Mouse (Mus musculus): ENCODE data around the gene Srgn.
"Not testable (repeated sequence)": the region's sequence is repeated elsewhere in the genome, so short reads cannot be mapped to it uniquely, and the experiment has no call there.

Srgn gene

GRCm38 (mm10) chr10:62500916-62501615 lies 26.2 kb downstream of the Srgn start:
- in situ Hi-C loops (cut with MboI; ENCODE audit: low pct_unique_long_range_greater_than_20kb in 1 of 2, low sequenced_read_pairs in 2 of 2, unreplicated experiment in 1 of 2) = loop anchor here (5.0 to 10.0 kb wide), 2 partner anchors 51 to 54 kb away; no protein-coding TSS in a partner anchor

DNA sequence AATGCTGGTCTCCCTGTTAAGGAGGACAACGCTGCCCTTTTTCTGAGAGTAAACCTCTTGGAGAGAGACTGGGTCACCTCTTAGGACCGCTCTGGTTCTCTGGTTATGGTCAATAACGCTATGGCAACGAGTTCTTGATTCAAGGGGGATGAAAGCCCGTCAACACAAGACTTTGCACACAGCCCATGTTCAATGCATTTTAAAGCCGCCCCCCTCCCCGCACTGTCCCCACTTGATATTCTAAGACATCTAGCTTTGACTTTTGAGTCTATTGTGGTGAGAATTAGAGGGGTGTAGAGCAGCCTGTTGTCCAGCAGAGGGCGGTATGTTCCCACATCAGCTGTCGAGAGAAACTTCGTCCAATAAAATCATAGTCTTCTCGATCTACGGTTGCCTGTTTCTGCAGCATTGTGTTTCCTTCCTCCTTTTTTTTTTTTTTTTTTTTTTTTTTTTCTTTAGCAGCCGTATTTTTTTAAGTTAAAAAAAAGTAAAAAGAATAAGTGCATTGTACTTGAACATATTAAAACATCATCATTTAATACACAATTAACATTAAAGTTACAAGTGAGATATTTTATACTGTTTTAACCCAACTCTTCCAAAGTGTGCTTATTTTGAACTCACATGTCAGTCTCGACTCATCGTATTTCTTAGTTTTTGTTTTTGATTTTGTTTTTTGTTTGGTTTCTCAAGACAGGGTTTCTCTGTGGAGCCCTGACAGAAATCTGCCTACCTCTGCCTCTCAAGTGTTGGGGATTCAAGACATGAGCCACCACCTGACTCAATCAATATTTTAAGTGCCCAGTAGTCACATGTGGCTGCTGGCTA lies 26.9 kb downstream of the Srgn start:
- in situ Hi-C loops (cut with MboI; ENCODE audit: low pct_unique_long_range_greater_than_20kb in 1 of 2, low sequenced_read_pairs in 2 of 2, unreplicated experiment in 1 of 2) = loop anchor here (5.0 to 10.0 kb wide), 2 partner anchors 52 to 54 kb away; no protein-coding TSS in a partner anchor

- in situ Hi-C loops (cut with MboI; ENCODE audit: low pct_unique_long_range_greater_than_20kb in 1 of 2, low sequenced_read_pairs in 2 of 2, unreplicated experiment in 1 of 2) = not testable (repeated sequence)
These were observed 35.6 kb downstream of the Srgn start for GRCm38 (mm10) chr10:62491681-62492080.

DNA sequence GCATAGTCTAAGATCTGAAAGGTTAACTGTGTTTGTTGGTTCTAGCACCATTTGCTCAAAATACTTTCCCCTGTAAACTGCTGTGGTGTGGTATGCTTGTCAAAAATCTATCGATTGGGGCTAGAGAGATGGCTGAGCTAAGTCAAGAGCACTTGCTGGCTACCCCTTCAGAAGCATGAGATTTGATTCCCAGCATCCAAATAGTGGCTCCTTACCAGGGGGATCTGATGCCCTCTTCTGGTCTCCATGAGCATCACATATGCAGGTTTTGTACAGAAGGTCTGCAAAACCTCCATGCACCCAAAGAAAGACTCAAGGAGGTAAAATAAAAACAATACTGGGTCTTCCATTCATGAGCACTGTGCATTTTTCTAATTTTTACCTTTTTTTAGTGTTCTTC lies 39.0 kb downstream of the Srgn start:
- in situ Hi-C loops (cut with MboI; ENCODE audit: low pct_unique_long_range_greater_than_20kb in 1 of 2, low sequenced_read_pairs in 2 of 2, unreplicated experiment in 1 of 2) = no loop called here

GRCm38 (mm10) chr10:62486618-62487415 lies 40.4 kb downstream of the Srgn start, which contains the start of gene Vps26a:
Gene Vps26a, minus strand, starts transcription at chr10:62486805.
- in situ Hi-C loops (cut with MboI; ENCODE audit: low pct_unique_long_range_greater_than_20kb in 1 of 2, low sequenced_read_pairs in 2 of 2, unreplicated experiment in 1 of 2) = no loop called here

- in situ Hi-C loops (cut with MboI; ENCODE audit: low pct_unique_long_range_greater_than_20kb in 1 of 2, low sequenced_read_pairs in 2 of 2, unreplicated experiment in 1 of 2) = no loop called here
These were observed 41.2 kb downstream of the Srgn start for GRCm38 (mm10) chr10:62485878-62486582.

GRCm38 (mm10) chr10:62481108-62481852 lies 46.0 kb downstream of the Srgn start:
- in situ Hi-C loops (cut with MboI; ENCODE audit: low pct_unique_long_range_greater_than_20kb in 1 of 2, low sequenced_read_pairs in 2 of 2, unreplicated experiment in 1 of 2) = no loop called here

DNA sequence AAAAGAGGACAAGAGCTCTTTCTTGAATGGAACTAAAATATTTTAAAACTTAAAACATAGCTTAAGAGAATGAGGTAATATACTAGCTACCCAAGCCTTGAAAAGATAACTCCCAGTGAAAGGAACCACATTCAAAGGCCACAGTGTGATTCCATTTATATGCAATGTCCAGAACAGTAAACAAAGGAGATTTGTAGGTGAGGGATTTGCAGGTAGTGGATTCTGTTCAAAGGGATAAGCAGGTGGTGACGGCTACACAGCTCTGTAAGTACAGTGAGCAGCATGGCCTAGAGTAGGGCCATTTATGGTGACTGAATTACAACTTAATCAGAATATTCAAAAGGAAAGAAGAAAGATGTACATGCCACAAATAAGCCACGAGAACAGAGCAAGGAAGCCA lies 50.3 kb downstream of the Srgn start:
- in situ Hi-C loops (cut with MboI; ENCODE audit: low pct_unique_long_range_greater_than_20kb in 1 of 2, low sequenced_read_pairs in 2 of 2, unreplicated experiment in 1 of 2) = no loop called here

GRCm38 (mm10) chr10:62474944-62475343 lies 52.3 kb downstream of the Srgn start:
- in situ Hi-C loops (cut with MboI; ENCODE audit: low pct_unique_long_range_greater_than_20kb in 1 of 2, low sequenced_read_pairs in 2 of 2, unreplicated experiment in 1 of 2) = no loop called here

GRCm38 (mm10) chr10:62471105-62471504 lies 56.1 kb downstream of the Srgn start:
- in situ Hi-C loops (cut with MboI; ENCODE audit: low pct_unique_long_range_greater_than_20kb in 1 of 2, low sequenced_read_pairs in 2 of 2, unreplicated experiment in 1 of 2) = no loop called here

GRCm38 (mm10) chr10:62469736-62470135 lies 57.5 kb downstream of the Srgn start:
- in situ Hi-C loops (cut with MboI; ENCODE audit: low pct_unique_long_range_greater_than_20kb in 1 of 2, low sequenced_read_pairs in 2 of 2, unreplicated experiment in 1 of 2) = no loop called here

GRCm38 (mm10) chr10:62461321-62461720 lies 65.9 kb downstream of the Srgn start:
- in situ Hi-C loops (cut with MboI; ENCODE audit: low pct_unique_long_range_greater_than_20kb in 1 of 2, low sequenced_read_pairs in 2 of 2, unreplicated experiment in 1 of 2) = no loop called here

GRCm38 (mm10) chr10:62452001-62452400 lies 75.2 kb downstream of the Srgn start:
- in situ Hi-C loops (cut with MboI; ENCODE audit: low pct_unique_long_range_greater_than_20kb in 1 of 2, low sequenced_read_pairs in 2 of 2, unreplicated experiment in 1 of 2) = not testable (repeated sequence)

GRCm38 (mm10) chr10:62450280-62450640 lies 77.0 kb downstream of the Srgn start:
- in situ Hi-C loops (cut with MboI; ENCODE audit: low pct_unique_long_range_greater_than_20kb in 1 of 2, low sequenced_read_pairs in 2 of 2, unreplicated experiment in 1 of 2) = no loop called here

DNA sequence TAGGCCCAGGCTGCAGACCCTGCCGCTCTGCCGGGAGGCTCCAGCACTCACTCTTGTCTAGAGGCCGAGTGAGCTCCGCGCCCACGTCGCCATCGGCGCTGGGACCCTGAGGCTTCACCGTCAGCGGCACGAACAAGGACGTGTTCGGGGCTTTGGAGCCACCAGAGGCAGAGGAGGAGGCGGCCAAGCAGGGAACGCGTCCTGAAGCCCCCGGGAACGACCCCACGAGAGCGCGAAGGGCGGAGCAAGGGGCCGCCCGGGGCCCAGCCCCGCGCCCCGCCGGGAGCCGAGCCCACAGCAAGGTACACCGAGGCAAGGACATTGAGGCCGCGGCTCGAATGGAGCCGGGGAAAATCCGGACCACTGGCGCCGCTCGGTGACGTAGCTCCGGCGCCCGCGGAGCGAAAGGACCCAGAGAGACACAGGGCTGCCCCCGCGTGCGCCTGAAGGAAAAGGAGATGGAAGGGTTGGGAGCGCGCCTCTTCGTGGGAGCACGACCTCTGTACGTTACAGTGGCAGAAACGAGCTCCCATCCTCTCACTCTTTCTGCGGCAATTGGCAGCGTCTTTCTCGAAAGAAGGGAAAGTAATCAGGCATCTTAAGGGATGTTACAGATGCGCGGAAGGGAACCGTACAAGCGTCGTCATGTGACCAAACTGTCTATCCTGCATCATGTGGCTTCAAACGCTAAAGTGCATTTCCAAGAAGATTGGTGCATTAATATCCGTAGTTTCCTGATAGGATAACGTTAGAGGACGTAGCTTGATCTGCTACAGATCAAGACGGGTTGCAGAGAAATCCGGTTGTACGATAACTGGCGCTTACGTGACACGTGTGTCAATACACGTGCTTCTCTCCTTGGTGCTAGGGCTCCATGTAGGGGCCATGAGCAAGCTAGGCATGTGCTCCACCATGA lies 77.6 kb downstream of the Srgn start, which contains the start of the genes 4930507D05Rik and Supv3l1:
TSS of gene 4930507D05Rik (plus strand) at position 126 of the 916 bp plus-strand sequence.
TSS of gene Supv3l1 (minus strand) at position 375 of the 916 bp plus-strand sequence.
- in situ Hi-C loops (cut with MboI; ENCODE audit: low pct_unique_long_range_greater_than_20kb in 1 of 2, low sequenced_read_pairs in 2 of 2, unreplicated experiment in 1 of 2) = no loop called here

Data from mouse embryonic stem cell (cell line).